Mouse (Mus musculus) midbrain, postnatal 0 days (tissue): ENCODE results near the gene Megf6. TPM values are rescaled to one million over a fixed set of nuclear protein-coding genes. Genes with fewer than 3 reads are reported as not detected.

Source experiments
- ATAC-seq: fragments of 200-750 bp; cut with Nextera tagmentation; 2 replicates; pipeline ENCODE4 v1.8.0; 2017; ENCODE audit warnings: moderate number of reproducible peaks, mild to moderate bottlenecking, moderate TSS enrichment, moderate library complexity; ENCODE audit not compliant: low FRiP score
- DNase-seq: peaks from one replicate; pipeline ENCODE4 v3.0.0-alpha.2; 2015; ENCODE audit warnings: low spot score
- H3K27ac ChIP-seq: fragments of 300-500 bp; sonication (generic); 2 replicates; pipeline ENCODE4 v1.5.1; 2014; ENCODE audit warnings: low read depth, mild to moderate bottlenecking, low read length, mixed read lengths
- H3K27me3 ChIP-seq: fragments of 300-500 bp; sonication (generic); 2 replicates; pipeline ENCODE4 v1.6.1; 2014; ENCODE audit warnings: low read length, control low read depth, mixed read lengths; ENCODE audit not compliant: insufficient read depth
- H3K36me3 ChIP-seq: fragments of 300-500 bp; sonication (generic); 2 replicates; pipeline ENCODE4 v1.6.1; 2014; ENCODE audit warnings: low read length, control low read depth, mixed read lengths; ENCODE audit not compliant: insufficient read depth
- H3K4me1 ChIP-seq: fragments of 300-500 bp; sonication (generic); 2 replicates; pipeline ENCODE4 v1.6.1; 2014; ENCODE audit warnings: mild to moderate bottlenecking, control low read depth, antibody characterized with exemption, low read length, mixed read lengths; ENCODE audit not compliant: insufficient read depth
- H3K4me2 ChIP-seq: fragments of 300-500 bp; sonication (generic); 2 replicates; pipeline ENCODE4 v1.6.1; 2014; ENCODE audit warnings: low read depth, mild to moderate bottlenecking, low read length, mixed read lengths; ENCODE audit not compliant: poor library complexity, severe bottlenecking
- H3K4me3 ChIP-seq: fragments of 300-500 bp; sonication (generic); 2 replicates; pipeline ENCODE4 v1.5.1; 2014; ENCODE audit warnings: low read depth, mild to moderate bottlenecking, low read length, moderate library complexity
- H3K9ac ChIP-seq: fragments of 300-500 bp; sonication (generic); replicated peaks from 2 replicates; pipeline ENCODE4 v1.6.1; 2014; ENCODE audit warnings: mild to moderate bottlenecking, low read length, moderate library complexity, mixed read lengths; ENCODE audit not compliant: poor library complexity, severe bottlenecking
- H3K9me3 ChIP-seq: fragments of 300-500 bp; sonication (generic); 2 replicates; pipeline ENCODE4 v1.6.1; 2016; ENCODE audit warnings: low read length, control low read depth
- CTCF ChIP-seq: IDR thresholded peaks from 2 replicates; pipeline ENCODE4 v1.5.1; 2016; ENCODE audit warnings: antibody characterized with exemption, mild to moderate bottlenecking
- WGBS: fragments of 180-500 bp; shearing (Covaris S2); extraction: QIAGEN DNeasy Blood & Tissue Kit; methylation state at CpG from one replicate; pipeline ENCODE4 v1.1.7; 2014; 5-methylcytosine and 5-hydroxymethylcytosine counted together
- polyA plus RNA-seq: library from polyadenylated mRNA; unstranded; fragments of >200 nt; fragmentation: Nextera tagmentation; extraction: Ambion mirVana; gene quantifications from 2 replicates; pipeline ENCODE4 v1.2.1, GENCODE M21; 2015
- total RNA-seq: library from RNA; depleted of rRNA; stranded (reverse); fragments of >200 nt; gene quantifications from 2 replicates; pipeline ENCODE4 v1.2.3, GENCODE M21; 2014

The Megf6 gene
- total and polyA plus RNA-seq, 2 experiments from 2014 or later: 12.1 to 68.0 TPM

- TF ChIP-seq CTCF: no peak
- no peak overlapping the region for H3K27ac ChIP-seq
- ATAC-seq: no peak
- 71% methylated on average over 8 of the region's 8 CpGs for WGBS
- no peak overlapping the region for H3K4me3 ChIP-seq
- H3K9ac ChIP-seq: no peak overlapping the region
- no peak overlapping the region for H3K4me2 ChIP-seq
- no peak for DNase-seq
- no peaks in the 10 kb centered on the region for H3K27me3 ChIP-seq
- no peaks in the 10 kb centered on the region for H3K9me3 ChIP-seq
- no peaks in the 10 kb centered on the region for H3K4me1 ChIP-seq
- no peaks in the 10 kb centered on the region for H3K36me3 ChIP-seq
Measured at GRCm38 (mm10) chr4:154188948-154189347, 18.4 kb downstream of the Megf6 start.

DNA sequence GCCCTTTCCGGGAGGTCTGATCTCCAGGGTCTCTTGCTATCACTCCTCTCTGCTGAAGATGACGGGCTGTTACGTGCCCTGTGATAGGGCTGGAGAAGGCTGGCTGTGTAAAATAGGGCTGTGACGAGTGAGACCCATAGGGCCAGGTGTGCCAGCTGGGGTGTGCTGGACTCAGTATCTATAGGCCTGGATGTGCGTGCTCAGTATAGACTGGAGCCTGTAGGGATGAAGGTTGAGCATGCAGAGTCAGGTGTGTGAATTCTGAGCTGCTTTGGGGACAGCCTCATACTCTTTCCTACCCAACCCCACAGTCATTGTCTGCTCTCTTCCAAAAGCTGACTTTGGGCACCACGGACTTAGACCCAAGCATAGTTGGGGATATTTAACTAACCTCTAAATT is 27.4 kb downstream of the Megf6 start:
- H3K36me3 ChIP-seq: no peaks in the 10 kb centered on the region
- no peak overlapping the region for H3K4me3 ChIP-seq
- ATAC-seq (no peak), DNase-seq (no peak)
- no peak overlapping the region for H3K9ac ChIP-seq
- no peaks in the 10 kb centered on the region for H3K4me1 ChIP-seq
- no peaks in the 10 kb centered on the region for H3K9me3 ChIP-seq
- no peaks in the 10 kb centered on the region for H3K27me3 ChIP-seq
- H3K27ac ChIP-seq: no peak overlapping the region
- no peak overlapping the region for H3K4me2 ChIP-seq
- TF ChIP-seq CTCF: no peak
- WGBS: 55% methylated on average over 6 of the region's 6 CpGs

DNA sequence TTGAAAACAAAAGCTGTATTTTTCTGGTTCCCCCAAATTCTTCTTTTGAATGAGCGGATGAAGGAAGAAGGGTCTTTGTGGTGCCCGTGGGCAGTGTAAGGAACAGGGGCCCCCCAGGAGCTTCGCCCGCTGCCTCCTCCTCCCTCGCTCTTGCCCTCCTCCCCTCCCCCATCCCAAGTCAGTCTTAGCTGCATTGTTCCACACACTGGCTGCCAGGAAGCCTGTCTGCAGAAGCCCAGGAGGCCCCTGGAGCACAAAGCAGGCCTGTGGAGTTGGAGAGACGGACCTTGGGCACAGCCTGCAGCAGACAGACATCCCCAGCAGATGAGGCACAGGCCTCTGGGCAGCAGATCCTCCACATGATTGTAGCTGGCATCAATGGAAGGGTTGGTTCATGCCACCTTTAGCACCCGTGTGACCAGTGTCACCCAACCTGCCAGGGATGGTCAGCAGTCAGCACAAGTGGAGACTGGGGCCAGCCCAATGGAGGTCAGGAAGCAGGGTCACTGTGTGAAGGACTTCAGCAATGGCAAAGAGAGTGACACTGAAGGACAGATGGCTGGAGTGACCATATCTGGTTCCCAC is 27.9 kb downstream of the Megf6 start:
- no peaks in the 10 kb centered on the region for H3K36me3 ChIP-seq
- TF ChIP-seq CTCF: no peak
- no peaks in the 10 kb centered on the region for H3K4me1 ChIP-seq
- H3K27me3 ChIP-seq: no peaks in the 10 kb centered on the region
- H3K9me3 ChIP-seq: no peaks in the 10 kb centered on the region
- ATAC-seq (no peak), DNase-seq (peak; percentile 26)
- 31% methylated on average over 7 of the region's 7 CpGs for WGBS
- no peak overlapping the region for H3K4me3 ChIP-seq
- no peak overlapping the region for H3K27ac ChIP-seq
- no peak overlapping the region for H3K9ac ChIP-seq
- no peak overlapping the region for H3K4me2 ChIP-seq

- H3K4me2 ChIP-seq: no peak overlapping the region
- ATAC-seq: no peak
- no peaks in the 10 kb centered on the region for H3K9me3 ChIP-seq
- no peak overlapping the region for H3K27ac ChIP-seq
- no peaks in the 10 kb centered on the region for H3K4me1 ChIP-seq
- no peak overlapping the region for H3K4me3 ChIP-seq
- no peak for TF ChIP-seq CTCF
- H3K36me3 ChIP-seq: no peaks in the 10 kb centered on the region
- 76% methylated on average over 5 of the region's 5 CpGs for WGBS
- no peak for DNase-seq
- H3K27me3 ChIP-seq: no peaks in the 10 kb centered on the region
- H3K9ac ChIP-seq: no peak overlapping the region
Measured at GRCm38 (mm10) chr4:154201511-154201910, 31.0 kb downstream of the Megf6 start.

GRCm38 (mm10) chr4:154204532-154204931 is 34.0 kb downstream of the Megf6 start:
- no peak overlapping the region for H3K9ac ChIP-seq
- H3K27ac ChIP-seq: no peak overlapping the region
- no peaks in the 10 kb centered on the region for H3K9me3 ChIP-seq
- H3K36me3 ChIP-seq: no peaks in the 10 kb centered on the region
- DNase-seq: peak; percentile 22
- H3K4me3 ChIP-seq: no peak overlapping the region
- ATAC-seq: no peak
- no peaks in the 10 kb centered on the region for H3K27me3 ChIP-seq
- 74% methylated on average over 7 of the region's 7 CpGs for WGBS
- no peak overlapping the region for H3K4me2 ChIP-seq
- TF ChIP-seq CTCF: no peak
- H3K4me1 ChIP-seq: no peaks in the 10 kb centered on the region

DNA sequence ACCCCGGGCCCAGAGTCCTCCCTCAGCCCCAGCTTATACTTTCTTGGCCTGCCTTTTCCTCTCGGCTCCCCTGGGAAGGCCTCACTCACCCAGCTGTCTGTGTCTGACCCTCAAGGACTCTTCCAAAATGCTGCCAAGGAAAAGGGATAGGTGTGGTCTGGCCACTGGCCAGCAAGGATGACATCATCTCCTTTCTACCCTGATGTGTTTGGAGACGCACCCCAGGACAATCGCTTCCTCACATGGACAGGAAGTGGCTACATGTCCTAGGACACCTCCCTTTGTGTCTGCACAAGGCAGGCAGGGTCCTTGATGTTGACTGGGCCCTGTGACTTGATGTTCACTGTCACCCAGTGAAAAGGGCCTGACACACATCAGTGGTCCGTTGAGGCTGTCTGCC is 34.9 kb downstream of the Megf6 start:
- Histone ChIP-seq H3K27me3 (no peaks in the 10 kb centered on the region), H3K4me3 (no peak overlapping the region), H3K4me1 (no peaks in the 10 kb centered on the region), H3K4me2 (no peak overlapping the region), H3K36me3 (no peaks in the 10 kb centered on the region), H3K9me3 (no peaks in the 10 kb centered on the region), H3K27ac (no peak overlapping the region), H3K9ac (no peak overlapping the region)
- ATAC-seq (no peak), DNase-seq (no peak)
- 75% methylated on average over 5 of the region's 5 CpGs for WGBS
- TF ChIP-seq CTCF: no peak
